Mouse (Mus musculus) thymus, adult 18-20 months (tissue): ENCODE results near the gene Rfng.
"Not testable (repeated sequence)": the region's sequence is repeated elsewhere in the genome, so short reads cannot be mapped to it uniquely, and the experiment has no call there.

Experiments
- DNase-seq, 2 experiments: peaks; one replicate each; pipeline ENCODE4 v3.0.0; 2022; ENCODE audit warnings: mixed read lengths in 2 of 2

Rfng gene

GRCm38 (mm10) chr11:120808010-120808409 is 24.0 kb upstream of the Rfng start:
- DNase-seq, result no peak

GRCm38 (mm10) chr11:120805375-120806298 is 21.6 kb upstream of the Rfng start:
- DNase-seq, result no peak

DNA sequence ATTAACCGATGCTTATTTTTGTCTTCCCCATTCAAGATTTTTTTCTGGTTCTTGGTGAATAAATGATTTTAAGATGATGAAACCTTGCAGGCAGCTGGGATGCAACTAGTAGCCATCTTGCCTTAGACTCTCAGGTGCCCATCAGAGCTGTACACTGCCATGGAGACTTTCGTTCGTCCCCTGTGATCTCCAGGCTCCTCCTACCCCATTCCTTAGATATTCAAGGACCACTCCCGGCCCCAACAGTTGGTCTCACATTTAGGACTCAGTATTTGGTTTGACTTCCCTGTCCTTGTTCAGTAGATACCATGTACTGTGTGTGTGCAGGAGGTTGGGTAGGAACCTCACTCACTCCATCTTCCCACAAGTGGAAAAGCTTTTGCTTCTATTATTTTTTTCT is 20.8 kb upstream of the Rfng start:
- no peak for DNase-seq

GRCm38 (mm10) chr11:120804274-120804673 is 20.3 kb upstream of the Rfng start:
- no peak for DNase-seq

- DNase-seq, result peak; percentile 46 to 52
Measured at GRCm38 (mm10) chr11:120800061-120800904, 16.3 kb upstream of the Rfng start.

DNA sequence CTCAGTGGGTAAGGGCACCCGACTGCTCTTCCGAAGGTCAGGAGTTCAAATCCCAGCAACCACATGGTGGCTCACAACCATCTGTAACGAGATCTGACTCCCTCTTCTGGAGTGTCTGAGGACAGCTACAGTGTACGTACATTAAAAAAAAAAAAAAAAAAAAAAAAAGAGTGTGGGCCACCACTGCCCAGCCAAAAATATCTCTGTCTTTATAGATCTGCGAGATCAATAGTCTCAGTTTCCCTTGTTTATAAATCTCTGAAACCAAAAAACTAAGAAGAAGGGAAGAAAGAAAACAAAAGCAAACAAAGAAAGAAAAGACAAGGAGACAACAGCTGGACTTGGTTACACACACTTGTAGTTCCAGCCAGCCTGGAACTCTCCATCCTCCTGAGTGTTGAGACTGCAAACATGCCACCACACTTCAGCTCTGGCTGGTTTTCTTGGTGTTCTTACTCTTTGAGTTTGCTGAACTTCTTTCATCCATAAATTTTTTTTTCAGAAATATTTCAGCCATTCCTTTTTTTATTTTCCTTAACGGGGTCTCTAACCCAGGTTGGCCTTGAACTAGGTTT is 15.4 kb upstream of the Rfng start:
- no peak for DNase-seq

DNA sequence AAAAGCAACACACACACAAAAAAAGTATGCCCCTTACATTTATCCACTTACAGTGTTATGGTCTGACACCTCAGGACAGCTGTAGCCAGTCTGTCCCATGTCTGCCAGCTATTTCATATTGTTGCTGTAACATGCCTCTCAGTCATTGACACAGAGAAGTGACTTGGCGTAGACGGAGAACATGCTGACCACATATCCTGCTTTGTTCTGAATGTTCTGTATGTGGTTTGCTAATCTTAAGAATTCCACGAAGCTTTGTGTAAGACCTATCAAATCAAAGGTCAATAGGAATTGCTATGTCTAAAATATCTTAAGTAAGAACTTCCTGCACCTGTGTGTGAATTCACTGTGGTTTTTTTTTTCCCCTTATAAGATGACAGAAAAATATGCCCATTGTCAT is 14.2 kb upstream of the Rfng start:
- no peak for DNase-seq

- no peak for DNase-seq
Measured at GRCm38 (mm10) chr11:120796614-120796946, 12.6 kb upstream of the Rfng start.

GRCm38 (mm10) chr11:120795756-120796613 is 12.0 kb upstream of the Rfng start, which contains the start of gene Dus1l:
TSS of gene Dus1l (minus strand) at chr11:120796403.
- DNase-seq, result peak; percentile 89 to 90

DNA sequence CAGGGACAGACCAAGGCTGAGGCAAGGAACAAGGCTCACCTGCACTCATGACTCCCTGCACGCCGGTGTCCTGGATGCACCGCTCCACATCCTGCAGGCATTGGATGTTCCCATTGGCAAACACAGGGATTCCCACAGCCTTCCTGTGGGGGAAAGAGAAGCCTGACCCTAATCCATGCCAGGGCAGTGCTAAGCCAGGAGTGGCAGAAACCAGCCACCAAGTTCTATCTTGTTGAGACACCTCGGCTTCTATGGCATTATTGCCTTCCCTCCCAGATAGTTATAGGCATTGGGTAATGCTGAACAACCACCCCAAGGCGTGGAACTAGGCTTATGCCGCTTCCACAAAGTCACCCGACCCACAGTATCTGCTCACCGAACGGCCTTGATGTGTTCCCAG is 8.6 kb upstream of the Rfng start:
- DNase-seq, result no peak

DNA sequence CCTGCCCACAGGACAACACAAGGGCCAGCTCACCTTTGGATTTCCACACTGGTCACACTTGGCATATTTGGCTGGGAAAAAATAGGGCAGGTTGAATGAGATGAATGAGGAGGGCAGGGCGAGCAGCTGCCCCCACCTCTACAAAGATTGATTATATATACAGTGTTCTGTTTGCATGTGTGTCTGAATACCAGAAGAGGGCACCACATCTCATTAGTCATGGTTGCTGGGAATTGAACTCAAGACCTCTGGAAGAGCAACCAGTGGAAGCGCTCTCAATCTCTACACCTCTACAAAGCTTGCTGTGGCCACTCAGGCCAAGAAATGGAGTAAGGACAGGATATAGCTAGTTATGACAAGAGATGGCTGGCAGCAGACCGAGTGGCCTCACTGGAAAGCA is 5.8 kb upstream of the Rfng start:
- no peak for DNase-seq

DNA sequence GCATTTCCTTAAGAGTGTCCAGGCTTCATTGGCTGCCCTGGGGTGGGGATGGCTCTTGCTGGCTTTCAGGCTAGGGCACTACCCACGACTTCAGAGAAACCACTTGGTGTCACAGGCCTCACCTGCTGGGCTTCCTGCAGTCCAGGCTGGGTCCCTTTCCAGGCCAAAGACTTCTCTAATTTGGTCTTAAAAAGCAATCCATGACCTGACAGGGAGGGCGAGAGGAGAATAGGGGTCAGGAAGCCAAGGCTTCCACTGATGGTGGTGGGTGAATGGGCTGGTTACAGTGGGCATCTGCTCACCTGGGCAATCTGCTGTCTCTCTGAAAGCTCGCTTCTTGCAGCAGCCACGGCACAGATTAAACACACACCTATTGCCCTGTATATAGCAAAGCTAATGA is 5.3 kb upstream of the Rfng start:
- no peak for DNase-seq

- DNase-seq, result not testable (repeated sequence)
Measured at GRCm38 (mm10) chr11:120788460-120788859, 4.5 kb upstream of the Rfng start.

DNA sequence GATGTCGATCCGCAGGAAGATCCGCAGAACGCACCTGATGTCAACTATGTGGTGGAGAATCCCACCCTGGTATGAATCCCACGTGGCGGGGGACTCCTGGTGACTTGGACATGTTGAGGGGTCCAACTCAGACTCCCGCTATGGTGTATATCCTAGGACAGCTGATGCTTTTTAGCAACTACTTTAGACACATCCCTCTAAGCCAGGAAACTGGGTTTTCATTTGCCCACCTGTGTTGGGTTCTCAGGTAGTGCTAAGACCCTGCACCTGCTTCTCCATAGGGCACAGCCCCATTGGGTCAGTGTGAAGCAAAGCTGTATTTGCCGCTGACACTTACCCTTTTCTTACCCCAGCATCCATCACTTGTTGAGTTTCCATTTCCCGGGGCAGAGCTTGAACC is 1.1 kb upstream of the Rfng start:
- no peak for DNase-seq

GRCm38 (mm10) chr11:120783426-120784063 is 462 bp downstream of the Rfng start:
- DNase-seq, result no peak

- DNase-seq, result not testable (repeated sequence)
Measured at GRCm38 (mm10) chr11:120781361-120781760, 2.6 kb downstream of the Rfng start.

DNA sequence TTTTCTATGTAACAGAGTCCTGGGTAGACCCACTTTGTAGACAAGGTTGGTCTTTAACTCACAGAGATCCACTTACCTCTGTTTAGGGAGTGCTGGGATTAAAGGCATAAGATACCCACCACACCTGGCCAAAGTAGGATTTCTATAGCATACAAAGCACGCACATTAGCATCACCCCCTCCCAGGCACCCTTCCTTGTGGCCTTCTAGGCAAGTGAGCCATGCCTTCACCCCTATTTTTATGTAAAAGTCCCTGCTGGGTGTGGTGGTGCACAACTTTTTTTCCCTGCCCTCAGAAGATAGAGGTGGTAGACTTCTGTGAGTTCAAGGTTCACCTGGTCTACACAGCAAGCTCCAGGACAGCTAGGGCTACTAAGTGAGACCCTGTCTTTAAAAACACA is 4.1 kb downstream of the Rfng start:
- DNase-seq, result no peak

DNA sequence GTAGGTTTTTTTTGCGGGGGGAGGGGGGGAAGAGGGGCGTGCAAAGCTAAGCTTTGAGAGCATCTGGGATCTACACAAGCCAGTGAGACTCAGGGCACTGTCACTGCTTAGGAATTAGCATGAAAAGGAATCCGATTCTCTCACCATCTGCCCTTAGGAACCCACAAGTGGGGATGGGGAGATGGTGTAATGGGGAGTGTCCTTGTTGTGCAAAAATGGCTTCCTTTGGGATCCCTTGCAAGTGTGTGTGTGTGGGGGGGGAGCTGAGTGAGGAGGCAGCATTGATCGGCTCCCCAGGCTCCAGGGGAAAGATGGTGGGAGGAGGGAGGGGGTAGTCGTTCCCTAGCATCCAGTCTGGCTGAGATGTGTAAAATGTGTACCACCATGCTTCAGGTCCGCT is 6.9 kb downstream of the Rfng start:
- no peak for DNase-seq

DNA sequence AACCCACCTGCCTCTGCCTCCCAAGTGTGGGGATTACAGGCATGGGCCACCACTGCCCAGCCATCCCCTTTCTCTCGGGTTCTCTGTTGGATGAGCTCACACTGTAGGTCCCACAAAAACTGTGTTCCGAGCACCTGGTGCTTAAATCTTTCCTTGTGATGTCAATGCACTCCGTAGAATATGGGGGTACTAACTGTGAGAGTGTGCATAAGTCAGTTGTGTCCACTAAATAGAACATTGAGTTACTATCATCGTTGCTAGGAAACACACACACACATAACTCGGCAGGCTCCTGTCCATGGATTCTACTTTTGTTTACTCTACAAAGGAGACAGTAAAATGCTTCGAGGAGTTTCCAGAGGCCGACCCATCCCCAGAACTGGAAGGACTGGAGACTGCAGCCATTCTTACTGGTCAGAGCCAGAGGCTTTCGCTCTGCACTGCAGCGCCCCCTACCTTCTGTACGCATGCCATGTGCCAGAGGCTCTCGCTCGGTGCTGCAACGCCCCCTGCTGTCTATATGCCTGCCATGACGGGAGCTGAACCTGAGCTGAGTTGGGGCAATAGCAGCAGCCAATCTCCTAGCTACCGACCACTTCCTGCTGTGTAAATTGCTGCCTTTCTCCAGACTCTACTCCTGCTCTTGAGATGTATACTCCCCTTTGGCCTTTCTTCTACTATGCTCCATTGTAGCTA is 8.1 kb downstream of the Rfng start:
- peak; percentile 80 to 82 for DNase-seq

DNA sequence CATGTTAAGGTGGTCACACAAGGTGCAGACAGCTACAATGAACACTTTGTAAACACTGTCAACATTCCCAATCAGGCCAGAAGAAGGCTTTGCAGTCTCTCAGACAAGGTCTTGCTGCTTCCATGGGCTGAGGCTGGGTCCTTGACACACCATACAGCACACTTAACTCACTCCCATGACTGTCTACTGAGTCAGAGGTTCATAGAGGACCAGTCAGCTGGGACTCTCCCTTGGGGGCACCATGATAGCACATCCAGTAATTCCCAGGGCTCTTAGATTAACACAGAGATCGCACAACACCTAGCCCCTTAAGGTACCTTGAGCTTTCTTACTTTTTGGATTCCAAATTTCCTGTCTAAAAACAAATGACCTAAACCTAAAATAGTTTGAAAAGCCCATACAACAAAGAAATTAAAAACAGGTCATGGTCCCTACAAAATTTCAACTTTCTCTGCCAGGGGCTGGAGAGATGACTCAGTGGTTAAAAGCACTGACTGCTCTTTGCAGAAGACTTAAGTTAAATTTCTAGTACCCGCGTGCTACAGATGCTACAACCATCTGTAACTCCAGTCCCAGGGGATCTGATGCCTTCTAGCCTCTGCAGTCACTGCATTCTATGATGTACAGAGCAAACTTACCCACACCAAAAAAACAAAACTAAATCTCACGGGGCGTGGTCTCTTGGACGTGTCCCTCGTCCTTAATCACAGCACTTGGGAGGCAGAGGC is 10.4 kb downstream of the Rfng start:
- no peak for DNase-seq

GRCm38 (mm10) chr11:120772749-120773148 is 11.3 kb downstream of the Rfng start:
- DNase-seq, result no peak
